ENCODE assay signal across 8 mouse cellular contexts in the genomic region with DNA sequence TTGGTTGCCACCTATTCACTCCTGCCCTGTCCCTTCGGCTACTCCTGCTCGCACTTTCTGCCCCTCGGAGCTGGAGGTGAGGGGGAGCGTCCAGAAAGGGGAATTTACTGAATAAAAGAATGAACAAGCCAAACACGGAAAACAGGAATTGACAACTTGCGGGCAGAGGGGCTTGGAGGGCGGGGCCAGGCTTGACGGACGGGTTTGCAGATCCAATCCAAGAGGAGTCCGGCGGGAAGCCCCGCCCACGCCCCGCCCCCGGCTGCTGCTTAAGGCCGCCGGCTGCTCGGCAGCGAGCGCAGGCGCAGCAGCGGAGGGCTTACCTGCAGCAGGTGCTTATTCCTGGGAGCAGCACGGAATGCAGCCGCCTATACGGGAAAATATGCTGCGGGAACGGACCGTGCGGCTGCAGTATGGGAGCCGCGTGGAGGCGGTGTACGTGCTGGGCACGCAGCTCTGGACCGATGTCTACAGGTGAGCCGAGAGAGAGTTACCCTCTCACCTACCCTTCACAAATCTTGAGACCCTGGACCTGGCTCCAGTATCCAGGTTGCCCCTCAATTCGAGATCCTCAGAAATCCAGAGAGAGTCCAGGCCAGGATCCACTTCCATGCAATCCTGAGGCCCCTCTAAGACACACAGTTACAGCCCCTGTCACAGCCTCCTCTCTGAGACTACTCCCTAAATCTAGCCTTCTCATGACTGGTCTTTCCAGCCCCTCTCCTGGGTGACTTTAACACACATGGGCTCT. TPM values are rescaled to one million over a fixed set of nuclear protein-coding genes. Genes with fewer than 3 reads are reported as not detected.
DNase-seq lines count a peak whose midpoint lies in the region; ATAC-seq and TF ChIP-seq lines count a peak whose summit lies in the region.

Padi2 (plus strand) TSS at position 269 of the 751 bp plus-strand sequence.

- peaks cover 53% of the 10 kb centered on the region for H3K27me3 ChIP-seq in E14TG2a.4 (ENCODE audit: insufficient read depth, low read length)
- H3K27me3 ChIP-seq in forebrain, embryonic 16.5 days (replicated peaks; ENCODE audit: control insufficient read depth, insufficient read depth, low read length) = peaks cover 12% of the 10 kb centered on the region
- H3K27me3 ChIP-seq in neural tube, embryonic 13.5 days = peaks cover 67% of the 10 kb centered on the region
- H3K27me3 ChIP-seq in stomach, postnatal 0 days (ENCODE audit: control insufficient read depth, insufficient read depth, low read length) = no peaks in the 10 kb centered on the region

- H3K9ac ChIP-seq in forebrain, embryonic 16.5 days (replicated peaks; ENCODE audit: low read depth, low read length) = peak within 1 kb of the TSS; percentile 49
- H3K9ac ChIP-seq in neural tube, embryonic 13.5 days = peak within 1 kb of the TSS; percentile 34; the same call in 1 of the 2 replicates
- H3K9ac ChIP-seq in stomach, postnatal 0 days (ENCODE audit: low read length) = no peak within 1 kb of the TSS

- peak within 1 kb of the TSS; percentile 83 for H3K4me2 ChIP-seq in forebrain, embryonic 16.5 days (ENCODE audit: low read length)
- H3K4me2 ChIP-seq in neural tube, embryonic 13.5 days = peak within 1 kb of the TSS; percentile 65
- H3K4me2 ChIP-seq in stomach, postnatal 0 days (replicated peaks; ENCODE audit: low read depth) = peak within 1 kb of the TSS; percentile 52

- no peak within 1 kb of the TSS for H3K27ac ChIP-seq in forebrain, embryonic 16.5 days (ENCODE audit: low read length)
- H3K27ac ChIP-seq in neural tube, embryonic 13.5 days (replicated peaks) = no peak within 1 kb of the TSS
- H3K27ac ChIP-seq in stomach, postnatal 0 days (replicated peaks) = no peak within 1 kb of the TSS

- intact Hi-C loops in heart, postnatal 25 days (cut with DNase I) = no loop called here

- peak; percentile 82 for DNase-seq in c-Kit-positive CD71-positive TER-119-positive erythroid progenitor cells, embryonic 14.5 days (ENCODE audit: low spot score)
- DNase-seq in heart, postnatal 25 days (ENCODE audit: low spot score) = peak; percentile 28
- DNase-seq in layer of hippocampus, adult 18-20 months (ENCODE audit: low spot score in 2 of 2) = peak in 1 of 2 experiments; percentile 57
- DNase-seq in lung, adult 18-20 months = peak; percentile 76 to 77
- DNase-seq in stomach, postnatal 0 days (ENCODE audit: low spot score) = peak; percentile 89

- WGBS in forebrain, embryonic 16.5 days = 2% methylated on average over 37 of the region's 37 CpGs
- WGBS in neural tube, embryonic 13.5 days = 3% methylated on average over 37 of the region's 37 CpGs
- 2% methylated on average over 37 of the region's 37 CpGs for WGBS in stomach, postnatal 0 days

- H3K4me3 ChIP-seq in E14TG2a.4 (replicated peaks; ENCODE audit: low read length) = peak within 1 kb of the TSS; percentile 75
- peak within 1 kb of the TSS; percentile 44 for H3K4me3 ChIP-seq in forebrain, embryonic 16.5 days (replicated peaks; ENCODE audit: low read length)
- H3K4me3 ChIP-seq in neural tube, embryonic 13.5 days = peak within 1 kb of the TSS; percentile 36
- peak within 1 kb of the TSS; percentile 29 for H3K4me3 ChIP-seq in stomach, postnatal 0 days (ENCODE audit: low read depth, low read length)

- H3K36me3 ChIP-seq in E14TG2a.4 (ENCODE audit: insufficient read depth, low read length) = no peaks in the 10 kb centered on the region
- H3K36me3 ChIP-seq in forebrain, embryonic 16.5 days (ENCODE audit: control insufficient read depth, insufficient read depth) = no peaks in the 10 kb centered on the region
- no peaks in the 10 kb centered on the region for H3K36me3 ChIP-seq in neural tube, embryonic 13.5 days
- H3K36me3 ChIP-seq in stomach, postnatal 0 days (ENCODE audit: control insufficient read depth, insufficient read depth, low read length) = no peaks in the 10 kb centered on the region

- TF ChIP-seq EP300 in stomach, postnatal 0 days (optimal IDR thresholded peaks at IDR 0.05) = no peak

- no peaks in the 10 kb centered on the region for H3K9me3 ChIP-seq in E14TG2a.4 (ENCODE audit: low read length)
- H3K9me3 ChIP-seq in forebrain, embryonic 16.5 days (ENCODE audit: control insufficient read depth, low read length) = no peaks in the 10 kb centered on the region
- H3K9me3 ChIP-seq in neural tube, embryonic 13.5 days = no peaks in the 10 kb centered on the region
- no peaks in the 10 kb centered on the region for H3K9me3 ChIP-seq in stomach, postnatal 0 days (ENCODE audit: control insufficient read depth, low read length)

- peak; percentile 91 for ATAC-seq in forebrain, embryonic 16.5 days
- ATAC-seq in neural tube, embryonic 13.5 days (ENCODE audit: low read depth) = peak; percentile 84
- peak; percentile 73 for ATAC-seq in stomach, postnatal 0 days (ENCODE audit: low FRiP score, low TSS enrichment)

- no peak for TF ChIP-seq CTCF in E14TG2a.4 (conservative IDR thresholded peaks at IDR 0.05; ENCODE audit: low read length)
- no peak for TF ChIP-seq CTCF in stomach, postnatal 0 days (IDR thresholded peaks at IDR 0.05; ENCODE audit: low read depth)

- peaks cover 57% of the 10 kb centered on the region for H3K4me1 ChIP-seq in E14TG2a.4 (replicated peaks; ENCODE audit: low read depth, low read length)
- H3K4me1 ChIP-seq in forebrain, embryonic 16.5 days (replicated peaks; ENCODE audit: control insufficient read depth, insufficient read depth, low read length) = peaks cover 13% of the 10 kb centered on the region
- peaks cover 21% of the 10 kb centered on the region for H3K4me1 ChIP-seq in neural tube, embryonic 13.5 days (replicated peaks)
- H3K4me1 ChIP-seq in stomach, postnatal 0 days (replicated peaks; ENCODE audit: control insufficient read depth, insufficient read depth) = peaks cover 7% of the 10 kb centered on the region; the same call in 1 of the 2 replicates

RNA-seq across cellular contexts. Expression of gene Padi2, which starts in this region (rescaled TPM):
- polyA plus RNA-seq in forebrain, embryonic 16.5 days (2015; fragmentation: Nextera tagmentation; extraction: Ambion mirVana) = 0.88 and 1.0 TPM in 2 replicates
- total RNA-seq in heart, postnatal 25 days (2021) = under 1 TPM; 0.42 to 0.81 TPM
- 10 to 100 TPM; 25.0 to 27.3 TPM for total RNA-seq in layer of hippocampus, adult 18-20 months (2021)
- 4.4 and 6.0 TPM in 2 replicates for polyA plus RNA-seq in neural tube, embryonic 13.5 days (2015; fragmentation: Nextera tagmentation; extraction: Ambion mirVana)
- polyA plus RNA-seq in stomach, postnatal 0 days (2015; fragmentation: Nextera tagmentation; extraction: Ambion mirVana) = 0.64 and 0.69 TPM in 2 replicates

Comparison
In these comparisons a context has a peak if more than half of its experiments do, and no peak if none do; other contexts are left out.
1. RNA of gene Padi2 (total RNA-seq): 25.0 to 27.3 TPM in layer of hippocampus, adult 18-20 months; 0.42 to 0.81 TPM in heart, postnatal 25 days; every median in the first group is over 10 times any median in the second.
2. Peak in DNase-seq in heart, postnatal 25 days; RNA of the gene not detected or under 1 TPM.
3. Peak in DNase-seq, ATAC-seq, H3K4me3 ChIP-seq and H3K4me2 ChIP-seq in stomach, postnatal 0 days; RNA of the gene not detected or under 1 TPM.
4. Peak in every context shown above with its lines, with median percentiles within 50 percentile points of each other: H3K4me3 ChIP-seq, ATAC-seq and H3K4me2 ChIP-seq.